Mouse (Mus musculus): ENCODE data around the gene Atp6v0e2.
A peak's percentile ranks its signal among the peaks of the same experiment; 100 is the strongest.
"Not testable (repeated sequence)": the region's sequence is repeated elsewhere in the genome, so short reads cannot be mapped to it uniquely, and the experiment has no call there.

Atp6v0e2 gene

GRCm38 (mm10) chr6:48537105-48537954 is at the start of gene Atp6v0e2:
Atp6v0e2 (plus strand) TSS chr6:48537615.
- peak; percentile 92 for DNase-seq

- no peak for DNase-seq
These were observed 49.4 kb upstream of the Atp6v0e2 start for GRCm38 (mm10) chr6:48487747-48488725.

- peak; percentile 53 for DNase-seq
These were observed 47.7 kb upstream of the Atp6v0e2 start for GRCm38 (mm10) chr6:48489741-48490140.

- DNase-seq = no peak
These were observed 46.1 kb upstream of the Atp6v0e2 start for GRCm38 (mm10) chr6:48491361-48491760.

DNA sequence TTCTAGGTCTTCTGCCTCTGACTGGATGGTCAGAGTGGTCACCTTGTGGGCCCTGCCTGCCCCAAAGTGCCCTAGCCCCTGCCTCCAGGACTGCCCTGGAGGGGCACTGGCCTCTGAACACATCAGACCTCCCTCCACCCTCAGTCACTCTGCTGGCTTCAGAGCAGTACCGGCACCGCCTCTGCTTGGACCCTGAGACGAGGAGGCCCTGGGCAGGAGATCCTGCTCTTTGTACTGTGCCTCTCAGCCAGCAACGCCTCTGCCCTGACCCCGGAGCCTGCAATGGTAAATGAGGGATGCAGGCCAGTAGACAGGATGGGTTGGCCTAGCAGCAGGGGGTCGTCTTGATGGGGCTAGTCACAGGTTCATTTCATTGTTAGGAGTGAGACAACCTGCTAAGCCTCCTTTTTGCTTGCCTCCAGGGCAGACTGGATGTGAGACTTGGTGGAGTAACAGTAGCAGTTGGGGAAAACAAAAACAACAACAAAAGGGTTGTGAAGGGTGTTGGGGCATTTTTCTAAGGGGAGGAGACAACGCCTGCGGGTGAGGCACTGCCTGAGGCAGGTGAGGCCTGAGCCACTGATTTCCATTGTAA is 44.2 kb upstream of the Atp6v0e2 start:
- no peak for DNase-seq

DNA sequence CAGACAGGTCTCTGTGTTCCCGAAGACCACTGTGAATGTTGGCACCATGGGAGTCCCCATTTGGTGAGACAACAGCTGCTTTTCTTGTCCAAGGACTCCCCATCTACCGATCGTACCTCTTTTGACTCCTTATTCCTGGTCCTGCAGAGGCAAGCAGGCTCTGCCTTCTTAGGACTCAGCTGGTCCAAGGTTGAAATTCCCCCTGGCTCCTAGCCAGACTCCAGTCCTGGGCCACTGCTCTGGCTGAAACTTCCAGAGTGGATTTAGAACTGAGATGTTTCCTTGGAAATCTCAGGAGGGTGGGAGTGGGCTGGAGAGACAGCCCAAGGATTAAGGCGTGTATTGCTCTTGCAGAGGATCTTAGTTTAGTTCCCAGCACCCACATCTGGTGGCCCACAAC is 39.9 kb upstream of the Atp6v0e2 start:
- DNase-seq = no peak

DNA sequence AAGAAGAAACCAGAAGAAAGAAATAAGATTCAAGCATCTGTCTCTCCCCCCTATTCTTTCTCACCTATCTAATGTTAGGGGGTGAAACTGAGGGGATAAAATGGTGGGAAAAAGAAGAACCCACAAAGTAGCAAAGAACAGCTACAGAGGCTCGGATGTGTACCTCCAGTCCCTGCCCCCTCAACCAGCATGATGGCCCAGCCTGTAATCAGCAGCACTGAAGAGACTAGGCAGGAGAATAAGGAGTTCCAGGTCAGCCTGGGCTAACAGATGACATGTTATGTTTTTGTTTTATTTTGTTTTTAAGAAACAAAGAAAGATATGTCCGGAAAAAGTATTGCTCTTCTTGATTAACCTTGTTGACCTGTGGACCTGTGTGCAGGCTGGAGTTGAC is 33.6 kb upstream of the Atp6v0e2 start:
- no peak for DNase-seq

GRCm38 (mm10) chr6:48504241-48504854 is 33.1 kb upstream of the Atp6v0e2 start:
- peak; percentile 83 for DNase-seq

DNA sequence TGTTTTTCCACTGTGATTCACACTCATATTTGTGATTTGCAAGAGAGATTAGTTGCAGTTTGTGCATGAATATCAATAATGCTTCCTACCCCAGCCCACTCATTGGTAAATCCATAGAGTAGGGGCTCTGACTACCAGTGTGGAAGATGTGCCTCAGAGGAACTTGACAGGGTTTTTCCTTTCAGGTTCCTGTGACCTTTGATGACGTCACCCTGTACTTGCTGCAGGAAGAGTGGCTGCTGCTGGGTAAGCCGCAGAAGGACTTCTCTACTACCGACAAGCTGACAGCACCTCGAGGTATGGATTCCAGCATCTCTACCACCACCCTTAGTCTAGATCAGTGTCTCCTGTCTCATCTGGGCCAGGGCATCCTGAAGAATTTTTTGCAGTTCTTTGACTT is 29.3 kb upstream of the Atp6v0e2 start:
- no peak for DNase-seq

DNA sequence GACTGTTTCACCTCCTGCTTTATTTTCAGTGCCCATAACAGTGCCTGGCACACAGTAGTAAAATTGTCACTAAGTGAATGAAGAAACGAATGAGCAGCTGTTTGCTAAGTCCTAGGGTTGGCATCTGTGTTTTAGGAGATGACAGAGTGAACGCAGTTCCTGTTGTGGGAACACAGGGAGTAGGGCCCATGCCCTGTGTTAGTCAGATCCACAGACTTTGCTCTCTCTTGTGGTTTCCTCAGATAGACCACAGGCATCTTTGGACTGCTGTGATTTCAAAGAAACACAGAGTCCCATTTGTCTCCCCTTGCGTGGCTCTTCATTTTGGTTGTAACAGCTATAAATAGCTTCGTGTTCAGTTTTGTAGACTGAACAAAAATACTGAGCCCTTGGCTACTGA is 27.0 kb upstream of the Atp6v0e2 start:
- DNase-seq = no peak

DNA sequence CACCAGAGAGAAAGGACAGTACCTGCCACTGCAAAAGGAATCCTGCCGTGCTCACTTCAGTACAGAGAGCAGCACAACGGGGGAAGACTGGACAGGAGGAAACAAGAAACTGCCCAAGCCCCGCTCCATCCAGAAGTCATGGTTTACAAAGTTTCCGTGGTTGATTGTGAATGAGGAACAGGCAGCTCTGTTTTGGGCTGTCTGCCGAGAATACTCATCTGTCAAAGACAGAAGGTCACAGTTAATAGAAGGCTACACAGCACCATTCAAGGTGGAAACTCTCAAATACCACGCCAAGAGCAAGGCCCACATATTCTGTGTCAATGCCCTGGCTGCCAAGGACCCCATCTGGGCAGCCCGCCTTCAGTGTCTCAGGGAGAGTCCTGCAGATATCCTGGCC is 25.6 kb upstream of the Atp6v0e2 start:
- DNase-seq = no peak

GRCm38 (mm10) chr6:48524882-48525281 is 12.5 kb upstream of the Atp6v0e2 start:
- not testable (repeated sequence) for DNase-seq

GRCm38 (mm10) chr6:48527901-48528300 is 9.5 kb upstream of the Atp6v0e2 start:
- DNase-seq = no peak

DNA sequence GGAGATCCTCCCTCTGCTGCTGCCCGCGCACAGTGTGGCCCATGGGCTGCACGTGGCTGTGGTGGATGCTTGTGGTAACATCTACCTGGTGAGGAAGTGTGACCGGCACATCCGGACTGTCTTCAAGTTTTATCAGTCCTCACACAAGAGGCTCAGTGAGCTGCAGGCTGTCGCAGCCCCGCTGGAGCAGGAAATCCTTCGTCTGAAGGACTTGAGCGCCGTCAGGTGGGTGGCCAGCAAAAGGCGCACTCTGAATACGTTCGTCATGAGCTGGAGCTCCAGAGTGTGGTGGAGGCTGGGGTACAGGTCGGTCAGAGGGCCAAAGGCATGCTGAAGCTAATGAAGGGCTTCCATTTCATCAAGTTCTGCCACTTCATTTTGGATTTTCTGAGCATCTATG is 8.2 kb upstream of the Atp6v0e2 start:
- DNase-seq = no peak

- no peak for DNase-seq
These were observed 7.5 kb upstream of the Atp6v0e2 start for GRCm38 (mm10) chr6:48529871-48530440.

DNA sequence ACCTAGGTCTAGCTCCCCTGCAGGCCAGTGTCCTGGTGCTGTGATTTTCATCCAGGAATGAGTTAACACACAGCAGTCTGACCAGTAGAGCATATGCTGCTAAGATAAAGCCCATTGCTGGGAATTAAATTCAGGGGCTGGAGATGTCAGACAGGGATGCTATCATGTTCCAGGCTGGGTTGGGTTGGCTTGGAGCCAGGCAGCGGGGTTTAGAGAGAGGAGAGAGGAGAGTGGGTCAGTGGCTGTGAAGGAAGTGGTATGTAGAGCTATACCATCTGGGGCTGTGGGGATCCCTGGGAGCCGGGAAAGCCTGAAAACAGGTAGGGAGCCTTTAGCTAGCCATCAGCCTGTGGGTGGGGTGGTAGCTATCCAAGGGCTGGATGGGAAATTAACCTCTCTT is 6.6 kb upstream of the Atp6v0e2 start:
- no peak for DNase-seq

DNA sequence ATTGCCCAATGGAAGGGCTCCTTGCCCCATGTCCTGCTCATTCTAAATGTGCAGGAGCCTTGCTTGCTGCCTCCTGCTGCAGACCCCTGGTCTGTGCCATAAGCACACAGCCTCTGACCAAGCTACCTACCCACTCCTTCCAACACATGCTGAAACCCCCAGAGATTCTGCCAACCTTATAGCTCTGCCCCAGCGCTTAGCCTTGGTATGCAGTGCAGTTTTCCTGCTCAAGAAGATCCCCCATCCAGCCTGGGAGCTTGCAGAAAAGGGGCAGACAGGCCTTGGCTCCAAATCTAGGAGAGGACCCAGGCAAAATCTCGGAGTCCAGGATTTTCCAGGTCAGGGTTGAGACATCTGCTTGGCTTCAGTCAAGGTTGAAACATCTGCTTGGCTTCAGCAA is 3.9 kb upstream of the Atp6v0e2 start:
- DNase-seq = no peak

- peak; percentile 13 for DNase-seq
These were observed 2.5 kb upstream of the Atp6v0e2 start for GRCm38 (mm10) chr6:48534913-48535312.

- peak; percentile 25 for DNase-seq
These were observed 1.3 kb upstream of the Atp6v0e2 start for GRCm38 (mm10) chr6:48536091-48536490.

GRCm38 (mm10) chr6:48538841-48539737 is 1.7 kb downstream of the Atp6v0e2 start:
- peak; percentile 91 for DNase-seq

- peak; percentile 64 for DNase-seq
These were observed 2.4 kb downstream of the Atp6v0e2 start for GRCm38 (mm10) chr6:48539860-48540259.

Measured in cerebellum, adult 9-10 months (tissue).